Mouse (Mus musculus) c-Kit-positive CD71-negative TER-119-negative erythroid progenitor cells, embryonic 14.5 days (primary cell): ENCODE results near the gene Kcnip1.

Experiments used
- DNase-seq: peaks from one replicate; pipeline ENCODE4 v3.0.0-alpha.2; 2013; ENCODE audit warnings: low read depth

Gene Kcnip1

DNA sequence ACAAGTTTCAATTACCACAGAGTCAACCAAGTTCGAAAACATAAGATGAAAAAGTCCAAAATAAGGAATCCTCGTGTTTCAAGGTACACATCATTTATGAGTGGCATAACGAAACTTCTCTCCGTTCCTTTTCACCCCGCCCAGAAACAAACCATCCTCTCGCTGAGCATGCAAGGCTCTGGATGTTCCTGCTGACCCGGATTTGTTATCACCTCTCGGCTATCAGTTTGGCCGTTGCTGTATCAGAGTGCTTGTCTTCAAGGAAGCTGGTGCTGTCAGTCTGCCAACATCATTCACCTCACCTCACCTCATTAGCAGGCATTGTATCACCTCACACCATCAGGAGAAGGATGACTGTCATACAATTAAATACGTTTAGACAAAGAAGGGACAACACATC, 90.6 kb downstream of the Kcnip1 start:
- DNase-seq, result no peak

DNA sequence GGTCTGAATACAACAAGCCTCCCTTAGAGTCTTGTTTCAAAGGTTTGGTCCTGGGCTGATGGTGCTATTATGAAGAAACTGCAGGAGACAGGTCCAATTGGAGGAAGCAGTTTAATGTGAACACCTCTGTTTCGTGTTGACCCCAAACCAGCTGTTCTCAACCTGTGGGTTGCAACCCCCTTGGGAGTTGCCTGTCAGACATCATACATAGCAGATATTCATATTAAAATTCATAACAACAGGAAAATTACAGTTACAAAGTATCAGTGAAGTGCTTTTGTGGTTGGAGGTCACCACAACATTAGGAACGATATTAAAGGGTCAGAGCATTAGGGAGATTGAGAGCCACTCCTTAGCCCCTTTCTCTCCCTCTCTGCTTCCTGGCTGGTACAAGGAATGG, 91.2 kb downstream of the Kcnip1 start:
- no peak for DNase-seq

DNA sequence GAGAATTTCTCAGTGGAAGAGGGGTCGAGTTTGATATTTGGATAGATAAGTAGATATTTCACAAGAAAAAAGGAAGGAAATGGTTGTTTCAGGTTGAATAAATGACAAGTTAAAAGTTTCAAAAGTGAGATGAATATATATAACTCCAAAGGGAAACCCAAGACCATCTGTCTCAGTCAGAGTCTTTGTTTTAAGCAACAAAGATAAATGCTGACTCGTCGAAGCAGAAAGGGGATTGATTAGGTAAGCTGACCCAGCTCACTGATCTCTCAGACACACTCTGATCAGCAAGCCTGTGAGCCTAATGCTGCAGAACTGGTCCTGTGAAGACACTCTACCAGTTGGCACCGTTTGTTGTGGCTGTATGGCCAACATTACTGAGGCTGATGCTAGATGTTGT, 101.9 kb downstream of the Kcnip1 start:
- DNase-seq, result no peak

DNA sequence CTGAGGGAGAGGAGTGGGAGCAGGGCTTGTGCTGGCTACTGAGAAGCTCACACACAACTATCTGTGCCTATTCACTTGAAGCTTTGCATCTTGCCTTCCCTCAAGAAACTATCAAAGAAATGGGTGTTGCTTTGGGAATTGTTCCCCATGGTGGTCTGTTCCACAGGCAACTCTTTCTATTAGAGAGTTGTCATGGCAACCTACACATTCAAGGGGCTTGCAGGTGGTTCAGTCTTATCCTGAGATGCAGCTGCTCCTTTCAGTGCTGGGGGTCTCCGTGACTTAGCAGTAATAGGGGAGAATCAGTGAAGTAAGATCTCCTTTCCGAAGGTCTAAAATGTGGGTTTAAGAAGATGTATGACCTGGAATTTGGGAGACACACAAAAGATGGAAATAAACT, 102.6 kb downstream of the Kcnip1 start:
- no peak for DNase-seq

DNA sequence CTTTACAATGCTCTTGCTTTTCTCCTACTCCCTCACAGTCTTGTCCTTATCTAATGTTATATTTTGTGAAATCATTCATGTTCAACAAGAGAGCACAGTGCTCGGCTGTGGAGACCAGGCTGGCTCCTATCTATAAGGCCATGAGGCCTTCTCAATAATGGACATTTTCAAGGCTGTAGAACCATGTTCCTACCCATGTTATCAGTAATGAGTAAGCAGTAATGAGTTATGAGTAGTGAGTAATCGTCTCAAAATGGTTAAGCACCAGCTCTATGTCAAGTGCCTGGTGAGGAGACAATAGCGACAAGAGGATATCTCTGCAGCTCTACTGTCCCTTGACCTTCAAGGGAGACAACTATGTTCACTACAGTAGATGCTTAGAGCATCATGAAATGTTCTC, 105.3 kb downstream of the Kcnip1 start:
- no peak for DNase-seq

DNA sequence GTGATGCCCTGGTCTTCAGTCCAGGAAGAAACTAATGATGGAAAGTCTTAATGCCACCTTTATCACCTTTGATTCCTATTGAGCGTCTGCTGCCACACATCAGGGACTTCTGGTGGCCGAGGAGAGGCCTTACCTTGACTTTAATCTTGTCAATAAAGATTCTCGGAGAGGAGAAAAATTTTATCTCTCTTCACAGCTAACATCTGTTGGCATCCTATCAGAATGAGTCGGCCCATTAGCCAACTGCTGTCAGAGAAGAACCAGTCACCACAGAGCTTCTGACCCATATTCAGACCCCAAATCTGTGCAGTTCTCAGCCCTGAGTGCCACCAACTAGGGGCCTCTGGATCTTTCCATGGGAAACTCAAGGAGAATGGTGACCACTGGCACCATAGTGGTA, 107.0 kb downstream of the Kcnip1 start:
- DNase-seq, result no peak

DNA sequence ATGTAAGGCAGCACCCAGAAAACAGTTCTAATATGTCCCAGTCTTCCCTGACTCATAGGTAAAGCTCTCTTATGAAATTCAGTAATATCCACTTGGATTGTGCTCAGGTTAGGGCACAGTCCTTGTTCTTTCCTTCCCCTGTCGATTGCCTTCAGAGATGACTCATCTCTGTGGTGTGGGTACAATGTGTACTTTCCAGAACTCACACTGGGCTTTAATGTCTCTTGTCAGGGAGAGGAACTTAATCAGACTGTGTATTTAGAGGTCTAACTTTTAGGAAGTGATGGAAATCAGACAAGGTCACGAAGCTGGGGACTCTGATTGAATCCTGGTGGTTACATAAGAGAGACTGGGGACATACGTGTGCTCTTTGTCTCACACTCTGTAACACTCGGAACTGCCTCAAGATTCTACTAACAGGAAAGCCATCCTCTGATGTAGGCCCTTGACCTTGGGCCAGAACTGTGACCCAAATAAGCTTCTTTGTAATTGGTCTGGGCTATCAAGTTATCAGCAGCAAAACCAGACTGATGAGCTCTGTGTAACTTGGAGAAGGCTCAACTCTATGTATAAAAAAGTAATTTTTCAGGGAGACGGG, 110.1 kb downstream of the Kcnip1 start:
- no peak for DNase-seq

DNA sequence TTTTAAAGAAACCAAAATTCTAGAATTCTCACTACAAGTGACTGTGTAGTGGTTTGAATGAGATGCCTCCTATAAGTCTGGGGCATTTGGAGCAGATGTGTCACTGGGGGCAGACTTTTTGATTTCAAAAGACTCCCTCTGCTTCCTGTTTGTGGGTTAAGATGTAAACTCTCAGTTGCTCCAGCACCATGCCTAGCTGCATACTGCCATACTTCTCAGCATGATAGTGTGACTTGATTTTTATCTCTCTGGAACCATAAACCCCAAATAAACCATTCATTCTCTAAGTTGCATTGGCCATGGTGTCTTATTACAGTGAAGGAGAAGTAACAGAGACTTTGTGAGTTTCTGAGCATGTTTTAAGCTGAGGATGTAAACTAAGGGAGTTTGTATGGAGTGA, 118.0 kb downstream of the Kcnip1 start:
- DNase-seq, result no peak

DNA sequence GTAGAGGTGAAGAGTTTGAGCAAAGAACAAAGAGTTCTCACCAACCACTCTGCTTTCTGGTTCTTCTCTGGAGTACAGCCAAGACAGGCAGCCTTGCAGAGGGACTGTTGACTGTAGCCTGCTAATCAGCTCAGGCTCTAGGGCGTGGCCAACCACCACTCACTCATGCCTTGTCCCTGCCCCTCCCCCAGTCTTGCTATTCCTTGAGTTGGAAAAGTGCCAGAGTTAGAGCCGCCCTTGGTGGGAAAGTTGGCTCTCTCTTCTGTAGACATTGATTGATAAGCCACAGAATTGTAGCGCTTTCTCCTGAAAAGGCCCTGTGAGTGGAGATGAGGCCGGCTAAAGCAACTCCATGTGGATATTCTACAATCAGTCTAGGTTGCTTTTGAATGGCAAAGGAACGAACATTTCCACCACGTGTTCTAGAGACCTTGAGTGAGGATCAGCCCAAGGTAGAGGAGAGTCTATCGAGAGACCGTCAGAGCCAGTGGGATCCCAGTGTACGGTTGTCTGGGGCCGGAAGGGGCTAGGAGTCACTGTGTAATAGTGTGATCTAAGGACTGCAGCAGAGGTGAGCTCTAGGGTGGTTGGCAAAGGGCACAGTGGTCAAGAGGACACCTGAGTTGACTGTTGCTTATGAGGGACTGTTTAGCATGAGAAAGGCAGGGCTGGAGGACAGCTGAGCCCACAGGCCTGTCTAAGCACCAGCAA, 119.7 kb downstream of the Kcnip1 start:
- DNase-seq, result peak; percentile 4

DNA sequence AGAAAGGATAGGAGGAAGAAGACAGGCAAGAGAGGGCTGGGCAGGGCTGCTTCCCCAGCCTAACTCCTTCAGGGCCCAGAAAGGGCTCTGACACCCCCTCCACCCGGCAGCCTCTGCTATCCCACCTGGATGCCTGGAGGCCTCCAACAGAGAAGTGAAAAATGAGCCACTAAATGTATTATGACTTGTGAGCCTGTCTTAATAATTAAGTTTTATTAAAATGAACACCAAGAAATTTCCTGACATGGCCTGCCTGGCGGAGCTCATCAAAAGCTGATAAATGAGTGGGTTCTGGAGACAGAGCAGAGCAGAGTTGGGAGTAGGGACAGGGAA, 120.3 kb downstream of the Kcnip1 start:
- DNase-seq, result no peak

DNA sequence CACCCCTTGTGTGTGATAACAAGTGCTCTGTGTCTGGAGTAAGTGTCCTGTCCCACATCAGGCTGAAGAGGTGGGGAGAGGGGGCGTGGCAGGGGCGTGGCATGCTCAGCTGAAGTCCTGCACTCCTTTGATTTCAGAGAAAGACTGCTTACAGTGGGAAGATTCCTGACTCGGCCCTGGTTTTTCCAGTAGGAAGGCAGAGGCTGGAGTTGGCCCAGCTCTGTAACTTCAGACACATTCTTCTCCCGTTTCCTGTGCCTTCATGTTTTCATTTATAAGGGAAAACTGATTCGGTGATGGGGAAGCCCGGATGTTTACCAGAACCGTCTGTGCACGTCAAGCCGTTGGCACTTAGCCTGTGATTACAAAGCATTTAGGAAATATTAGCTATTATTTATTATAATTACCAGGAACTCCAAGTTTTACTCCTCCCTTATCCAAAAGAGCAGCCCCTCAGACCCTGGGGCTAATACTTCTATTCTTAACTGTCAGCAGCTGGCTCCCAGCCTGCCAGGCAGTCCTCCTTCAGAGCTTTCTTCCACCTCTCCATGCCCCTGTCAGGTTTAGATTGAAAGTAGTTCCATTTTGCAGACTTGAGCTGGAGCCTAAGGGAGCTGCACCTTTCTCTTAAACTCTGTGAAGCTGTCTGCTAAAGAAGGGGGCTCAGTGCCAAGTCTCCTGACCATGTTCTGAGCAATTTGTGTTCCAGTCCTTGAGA, 120.8 kb downstream of the Kcnip1 start:
- DNase-seq, result peak; percentile 7

DNA sequence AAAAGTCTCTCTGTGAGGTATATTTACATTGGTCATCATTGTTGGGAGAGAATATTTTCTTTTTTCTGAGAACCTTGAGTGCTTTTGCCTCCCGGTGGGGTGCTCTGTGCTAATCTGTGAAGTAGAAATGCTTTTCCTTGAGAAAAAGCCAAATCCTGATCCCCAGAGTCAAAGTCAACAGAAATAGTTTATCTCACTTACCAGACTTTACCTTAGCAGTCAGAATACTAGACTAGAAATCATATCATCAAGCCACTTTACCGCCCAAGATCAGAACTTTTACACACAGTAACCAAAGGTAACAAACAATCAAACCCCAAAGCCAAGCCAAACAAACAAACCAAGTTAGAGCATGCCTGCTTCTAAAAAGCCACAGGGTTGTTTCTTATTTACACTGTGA, 122.7 kb downstream of the Kcnip1 start:
- no peak for DNase-seq

DNA sequence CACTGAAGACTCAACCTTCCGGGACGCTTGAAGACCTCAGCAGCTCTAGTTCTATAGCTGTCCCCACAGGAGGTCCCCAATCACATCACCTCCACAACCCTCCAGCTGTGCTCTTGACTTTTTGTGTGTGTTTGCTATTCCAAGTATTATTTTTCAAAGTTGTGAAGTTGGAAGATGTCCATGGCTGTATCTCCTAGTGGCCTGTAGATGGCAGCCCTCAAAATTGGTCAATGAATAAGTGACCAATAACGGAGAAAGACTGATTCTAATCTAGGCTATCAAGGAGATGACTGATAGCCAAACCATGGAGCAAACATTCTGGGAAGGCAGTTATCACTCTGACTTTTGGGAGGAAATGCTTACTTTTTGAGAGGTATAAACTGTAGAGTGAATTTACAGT, 123.4 kb downstream of the Kcnip1 start:
- DNase-seq, result no peak

DNA sequence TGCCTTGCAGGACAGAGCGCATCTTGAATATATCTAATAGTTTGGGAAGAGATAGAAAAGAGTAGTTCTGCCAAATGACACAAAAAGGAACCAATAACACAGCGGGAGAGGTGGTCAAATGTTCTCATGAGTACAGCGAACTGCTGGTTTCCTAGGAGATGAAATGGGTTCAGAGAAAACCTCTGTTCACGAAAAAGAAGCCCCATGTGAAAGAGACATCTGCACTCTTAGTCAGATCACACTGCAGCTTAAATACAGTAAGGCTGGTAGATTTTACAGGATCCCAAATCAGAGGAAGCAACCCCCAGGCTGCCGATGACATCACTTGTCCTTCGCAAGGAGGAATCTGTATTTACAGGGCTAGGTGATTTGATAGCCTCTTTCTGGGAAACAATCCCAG, 126.2 kb downstream of the Kcnip1 start:
- no peak for DNase-seq

DNA sequence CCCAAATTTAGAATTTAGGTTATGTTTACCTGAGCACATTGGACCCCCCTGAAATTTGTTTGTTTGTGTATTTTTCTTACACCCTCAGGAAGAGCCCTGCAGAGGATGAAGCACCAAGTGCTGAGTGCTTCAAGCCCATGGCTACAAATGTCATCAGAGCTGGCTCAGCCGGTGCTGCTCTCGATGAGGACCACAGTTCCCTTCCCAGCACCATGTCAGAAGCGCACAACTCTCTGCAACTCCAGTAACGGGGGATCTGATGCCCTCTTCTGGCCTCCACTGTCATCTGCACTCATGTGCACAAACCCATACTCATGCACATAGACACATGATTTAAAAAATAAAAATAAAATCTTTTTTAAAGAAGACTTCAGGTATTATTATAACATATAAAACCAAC, 128.7 kb downstream of the Kcnip1 start:
- no peak for DNase-seq

DNA sequence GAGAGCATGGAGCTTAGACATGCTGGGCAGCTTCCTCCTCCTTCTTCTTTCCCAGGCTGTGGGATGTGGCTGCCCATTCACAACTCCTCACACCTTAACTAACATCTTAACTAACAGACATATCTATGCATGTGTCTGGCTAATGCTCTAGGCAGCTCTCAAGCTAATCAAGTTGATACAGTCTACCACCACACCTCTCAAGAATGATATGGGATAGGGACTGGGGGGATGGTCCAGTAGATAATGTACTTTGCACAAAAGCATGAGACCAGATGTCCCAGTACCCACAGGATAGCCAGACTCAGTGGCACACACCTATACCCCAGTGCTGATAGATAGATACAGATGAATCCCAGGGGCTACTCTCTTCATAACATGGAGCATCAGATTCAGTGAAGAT, 131.1 kb downstream of the Kcnip1 start:
- DNase-seq, result no peak

DNA sequence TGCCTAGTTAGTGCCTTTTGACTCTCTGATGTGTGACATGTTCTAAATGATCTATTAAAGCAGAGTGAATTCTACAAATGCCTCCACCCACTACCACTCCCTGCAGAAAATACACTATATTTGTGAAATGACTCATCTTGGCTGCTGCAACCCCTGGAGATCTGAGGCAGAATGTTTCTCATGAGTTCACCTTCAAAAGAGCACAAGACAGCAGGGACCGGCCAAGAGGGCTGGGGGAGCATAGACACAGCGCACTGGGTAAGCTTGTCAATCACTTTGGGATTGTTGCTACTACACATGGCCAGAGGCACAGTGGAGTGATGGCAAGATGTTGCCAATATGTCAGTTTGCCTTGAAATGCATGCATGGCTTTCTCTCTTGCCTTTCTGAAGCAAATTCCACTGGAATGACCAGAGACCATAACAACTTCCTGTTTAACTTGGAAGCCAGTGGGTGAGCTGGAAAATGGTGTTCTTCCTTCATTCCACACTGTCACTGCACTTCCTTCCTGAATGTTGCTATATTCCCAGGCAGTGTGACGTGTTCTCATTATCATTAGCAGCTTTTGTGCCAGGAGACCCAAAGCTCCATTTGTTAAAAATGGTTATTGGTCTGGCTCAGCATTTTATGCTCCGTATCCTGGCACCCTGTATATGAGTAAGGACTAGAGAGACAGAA, 131.9 kb downstream of the Kcnip1 start:
- DNase-seq, result no peak

DNA sequence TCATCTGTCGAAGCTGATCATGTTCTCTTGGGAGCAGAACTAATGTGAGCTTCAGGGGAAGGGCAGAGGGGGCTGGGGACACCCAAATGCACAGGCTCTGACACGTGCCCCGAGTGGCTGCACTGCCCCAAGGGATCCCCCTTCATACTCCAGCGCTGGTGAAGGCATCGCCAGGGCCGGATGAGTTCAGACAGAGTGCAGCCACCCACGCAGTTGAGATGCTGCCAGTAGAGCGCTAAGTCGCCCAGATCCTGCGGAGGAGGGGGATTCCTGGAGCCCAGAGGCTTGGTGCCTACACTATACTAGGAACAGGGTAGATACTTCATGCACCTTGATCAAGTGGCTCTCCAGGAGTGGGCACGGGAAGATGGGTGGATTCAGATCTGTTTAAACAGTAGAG, 143.3 kb downstream of the Kcnip1 start:
- DNase-seq, result no peak

DNA sequence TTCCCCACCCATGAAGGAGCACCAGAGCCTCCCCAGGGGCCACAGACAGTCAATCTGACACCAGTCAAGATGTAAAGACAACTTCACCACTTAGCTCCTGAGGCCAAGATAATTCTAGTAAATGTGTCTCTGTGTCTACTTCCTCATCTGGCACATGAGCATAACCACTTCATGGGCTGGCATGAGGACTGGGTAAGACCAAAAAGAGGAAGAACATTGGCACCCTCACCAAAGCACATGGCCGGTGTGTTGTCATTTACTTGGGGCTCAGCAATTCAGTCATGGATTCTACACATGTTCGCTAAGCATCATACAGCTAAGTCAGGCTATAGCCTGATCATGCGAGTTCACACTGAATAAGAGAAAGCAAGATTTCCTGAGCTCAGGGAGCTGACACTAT, 144.3 kb downstream of the Kcnip1 start:
- DNase-seq, result no peak

DNA sequence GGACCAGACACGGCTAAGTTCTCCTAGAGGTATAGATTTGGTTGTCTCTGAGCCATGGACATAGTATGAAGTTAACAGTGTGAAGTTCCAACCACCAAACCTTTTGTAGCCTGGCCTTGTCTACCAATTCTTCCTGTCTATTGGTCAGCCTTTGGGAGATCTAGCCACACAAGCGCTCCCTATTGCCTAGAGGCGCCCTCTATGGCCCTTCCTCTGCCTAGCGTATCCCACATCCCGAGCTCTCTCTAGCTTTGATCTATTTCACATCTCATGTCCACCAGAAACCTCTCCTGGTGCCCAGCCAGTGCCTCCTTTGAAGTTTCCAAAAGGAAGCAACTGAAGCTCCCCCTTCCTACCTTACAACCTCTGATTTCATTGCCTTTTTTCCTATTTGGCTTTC, 147.0 kb downstream of the Kcnip1 start:
- no peak for DNase-seq

DNA sequence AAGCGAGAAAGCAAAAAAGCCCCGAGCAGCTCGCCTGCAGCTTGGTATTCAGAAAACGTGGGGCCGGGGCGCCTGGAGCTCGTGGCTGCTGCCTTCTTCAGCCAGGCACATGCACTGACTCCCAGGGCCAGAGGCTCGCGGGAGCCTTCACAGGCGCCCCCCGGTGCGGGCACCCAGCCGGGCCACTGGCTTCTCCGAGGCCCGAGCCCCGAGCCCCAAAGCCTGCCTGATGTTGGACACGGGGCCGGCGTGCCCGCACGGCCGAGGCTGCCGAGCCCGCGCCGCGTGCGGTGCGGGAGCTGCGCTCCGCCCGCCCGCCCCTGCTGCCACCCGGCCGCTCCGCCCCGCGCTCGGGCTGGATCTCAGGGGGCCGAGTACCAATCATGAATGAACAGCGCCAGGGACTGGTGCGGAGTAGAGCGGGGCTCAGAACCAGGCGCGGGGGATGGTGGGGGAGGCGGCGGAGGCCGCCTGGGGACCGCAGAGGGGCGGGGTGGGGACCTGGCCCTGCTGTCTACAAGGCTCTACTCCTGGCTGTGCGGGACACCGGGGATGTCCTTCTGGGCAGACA, 149.6 kb downstream of the Kcnip1 start:
- no peak for DNase-seq

DNA sequence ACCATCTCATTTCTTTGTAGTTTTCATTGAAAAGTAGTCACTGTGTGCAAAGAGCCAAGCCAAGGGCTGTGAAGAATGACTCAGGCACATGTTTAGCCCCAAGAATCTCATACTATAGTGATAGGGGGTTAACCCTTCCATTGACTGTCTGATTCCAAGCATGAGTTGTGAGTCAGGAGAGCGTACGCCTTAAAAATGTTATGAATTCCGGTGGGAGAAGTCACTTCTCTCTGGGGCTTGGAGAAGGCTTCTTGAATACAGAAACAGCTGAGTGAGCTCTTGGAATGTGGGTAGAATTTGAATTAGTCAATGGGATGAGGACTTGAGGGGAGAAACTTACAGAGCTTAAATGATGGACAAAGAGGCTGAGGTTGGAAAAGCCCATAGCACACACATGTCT, 153.9 kb downstream of the Kcnip1 start:
- no peak for DNase-seq

DNA sequence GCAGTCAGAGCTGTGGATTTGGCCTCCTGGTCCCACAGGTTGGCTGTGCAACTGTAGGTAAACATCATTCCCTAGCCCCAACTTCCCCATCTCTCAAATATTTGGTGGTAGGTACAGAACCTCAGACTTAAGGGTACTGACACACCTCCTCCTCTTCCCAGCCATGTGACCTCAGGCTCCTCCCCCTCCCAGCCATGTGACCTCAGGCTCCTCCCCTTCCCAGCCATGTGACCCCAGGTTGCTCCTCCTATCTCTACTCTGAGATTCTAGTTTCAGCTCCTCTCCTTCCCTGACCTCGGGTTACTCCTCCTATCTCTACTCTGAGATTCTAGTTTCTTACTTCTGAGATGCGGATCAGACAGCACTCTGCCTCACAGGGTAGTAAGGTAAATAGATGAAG, 163.2 kb downstream of the Kcnip1 start:
- no peak for DNase-seq
